Comparison of ENCODE assay signal across 8 mouse cellular contexts in genomic region chr7:65692883-65693282, GRCm38 (mm10). TPM values are rescaled to one million over a fixed set of nuclear protein-coding genes. Genes with fewer than 3 reads are reported as not detected.
DNase-seq lines count a peak whose midpoint lies in the region; ATAC-seq and TF ChIP-seq lines count a peak whose summit lies in the region.

No protein-coding gene starts in this region.

- peak overlapping the region; percentile 91 for H3K9ac ChIP-seq in forebrain, embryonic 14.5 days (ENCODE audit: low read length)

- no peak for TF ChIP-seq CTCF in spleen, adult 2 months (IDR thresholded peaks at IDR 0.05; ENCODE audit: extremely low read depth, insufficient read depth, insufficient read length, insufficient replicate concordance)

- H3K4me1 ChIP-seq in spleen, adult 2 months (ENCODE audit: control insufficient read depth, insufficient read depth, insufficient read length): peaks cover 6% of the 10 kb centered on the region; the same call in 1 of the 2 replicates
- H3K4me1 ChIP-seq in forebrain, embryonic 14.5 days (ENCODE audit: control insufficient read depth, insufficient read depth, low read length): peaks cover 13% of the 10 kb centered on the region

- H3K4me3 ChIP-seq in spleen, adult 2 months (ENCODE audit: extremely low read depth, insufficient read depth, insufficient read length): peak overlapping the region; percentile 92
- peak overlapping the region; percentile 83 for H3K4me3 ChIP-seq in forebrain, embryonic 14.5 days (ENCODE audit: low read depth, low read length)

- H3K27me3 ChIP-seq in spleen, adult 2 months (ENCODE audit: control insufficient read depth, insufficient read depth, low read length): no peaks in the 10 kb centered on the region
- no peaks in the 10 kb centered on the region for H3K27me3 ChIP-seq in forebrain, embryonic 14.5 days (replicated peaks; ENCODE audit: control insufficient read depth, insufficient read depth, low read length)

- peaks cover 3% of the 10 kb centered on the region for H3K36me3 ChIP-seq in spleen, adult 2 months (ENCODE audit: control insufficient read depth, insufficient read depth, low read length)
- H3K36me3 ChIP-seq in forebrain, embryonic 14.5 days (ENCODE audit: control insufficient read depth, insufficient read depth, low read length): peaks cover 30% of the 10 kb centered on the region

- H3K9me3 ChIP-seq in forebrain, embryonic 14.5 days (replicated peaks; ENCODE audit: control insufficient read depth, low read length): no peaks in the 10 kb centered on the region

- no peak for TF ChIP-seq POLR2A in spleen, adult 2 months (IDR thresholded peaks at IDR 0.05; ENCODE audit: low read depth, low read length)

- ATAC-seq in forebrain, embryonic 14.5 days: no peak; the same call in 1 of the 2 replicates
- ATAC-seq in megakaryocyte, adult 5-6 weeks (ENCODE audit: poor library complexity, severe bottlenecking): peak; percentile 19

- H3K27ac ChIP-seq in spleen, adult 2 months (ENCODE audit: insufficient read depth, low read length): no peak overlapping the region
- H3K27ac ChIP-seq in forebrain, embryonic 14.5 days (ENCODE audit: low read depth, low read length): peak overlapping the region; percentile 80

- peak overlapping the region; percentile 76 for H3K4me2 ChIP-seq in forebrain, embryonic 14.5 days (ENCODE audit: low read length)

- 17% methylated on average over 10 of the region's 10 CpGs for WGBS in spleen, adult 2 months
- WGBS in forebrain, embryonic 14.5 days: under 1% methylated on average over 10 of the region's 10 CpGs

- peak in 1 of 2 experiments; percentile 5 for DNase-seq in spleen, adult 2 months (ENCODE audit: low read depth in 1 of 2, low spot score in 2 of 2)
- no peak for DNase-seq in spleen, postnatal 36 days (ENCODE audit: low spot score in 2 of 2)
- DNase-seq in forebrain, embryonic 14.5 days (ENCODE audit: low spot score): no peak
- peak; percentile 85 to 87 for DNase-seq in kidney, postnatal 25 days
- DNase-seq in embryo, embryonic 10.5 days (ENCODE audit: low spot score): no peak
- no peak for DNase-seq in right cerebral cortex, postnatal 14 days
- no peak for DNase-seq in left cerebral cortex, adult 11 months (ENCODE audit: low spot score)

RNA-seq across cellular contexts. Expression of gene Tm2d3, which starts 1.9 kb away (rescaled TPM):
- 46.4 and 82.0 TPM in 2 replicates for polyA plus RNA-seq in spleen, adult 2 months (2012; rRNA removed)
- polyA plus RNA-seq in forebrain, embryonic 14.5 days (2014; fragmentation: Nextera tagmentation; extraction: Ambion mirVana): 96.9 and 109 TPM in 2 replicates
- total RNA-seq in megakaryocyte, adult 5-6 weeks (2015): 27.7 and 29.5 TPM in 2 replicates
- 43.5 and 44.2 TPM in 2 replicates for total RNA-seq in megakaryocyte, adult 5-6 weeks (2017)

RNA-seq across cellular contexts. Expression of gene Tarsl2, which starts 48.2 kb away (rescaled TPM):
- polyA plus RNA-seq in spleen, adult 2 months (2012; rRNA removed): 2.0 and 4.3 TPM in 2 replicates
- polyA plus RNA-seq in forebrain, embryonic 14.5 days (2014; fragmentation: Nextera tagmentation; extraction: Ambion mirVana): 14.9 and 15.3 TPM in 2 replicates
- 3.4 and 3.9 TPM in 2 replicates for total RNA-seq in megakaryocyte, adult 5-6 weeks (2015)
- total RNA-seq in megakaryocyte, adult 5-6 weeks (2017): 8.3 and 11.6 TPM in 2 replicates

Comparison
In these comparisons a context has a peak if more than half of its experiments do, and no peak if none do; other contexts are left out.
1. DNase-seq: peak in kidney, postnatal 25 days (2 of 2); none in spleen, postnatal 36 days (0 of 2), forebrain, embryonic 14.5 days (single experiment), embryo, embryonic 10.5 days (single experiment), right cerebral cortex, postnatal 14 days (single experiment) and left cerebral cortex, adult 11 months (single experiment).